Mouse (Mus musculus): ENCODE results near the gene Tarbp2. TPM values are rescaled to one million over a fixed set of nuclear protein-coding genes. Genes with fewer than 3 reads are reported as not detected.

Tarbp2 gene
- total RNA-seq, 2 experiments from 2014 or later: 36.0 to 43.1 TPM

Other genes starting within 250 kb of the Tarbp2 start
- not detected for gene Gm9918, start 247.6 kb upstream of the Tarbp2 start, total RNA-seq (2021)
- gene Mfsd5, start 238.7 kb upstream of the Tarbp2 start, total RNA-seq (2021): 10 to 100 TPM; 29.0 to 29.4 TPM
- gene Espl1, start 221.9 kb upstream of the Tarbp2 start, total RNA-seq (2021): 10 to 100 TPM in 1 of 2 experiments, 1 to 10 TPM in 1; 8.8 to 11.9 TPM
- gene Pfdn5, start 192.1 kb upstream of the Tarbp2 start, total RNA-seq (2021): 100 to 1,000 TPM; 342 to 354 TPM
- 10 to 100 TPM; 50.0 to 62.5 TPM for gene Myg1, start 186.5 kb upstream of the Tarbp2 start, total RNA-seq (2021)
- 10 to 100 TPM; 21.4 to 24.7 TPM for gene Aaas, start 167.4 kb upstream of the Tarbp2 start, total RNA-seq (2021)
- gene Sp7, start 151.0 kb upstream of the Tarbp2 start, total RNA-seq (2021): 1 to 10 TPM in 1 of 2 experiments, under 1 TPM in 1; 0.15 to 2.3 TPM
- gene Sp1, start 112.0 kb upstream of the Tarbp2 start, total RNA-seq (2021): 10 to 100 TPM; 67.8 to 83.4 TPM
- 1 to 10 TPM; 1.7 to 2.1 TPM for gene Amhr2, start 72.8 kb upstream of the Tarbp2 start, total RNA-seq (2021)
- 10 to 100 TPM; 46.9 to 53.1 TPM for gene Prr13, start 59.2 kb upstream of the Tarbp2 start, total RNA-seq (2021)
- 100 to 1,000 TPM; 703 to 724 TPM for gene Pcbp2, start 47.7 kb upstream of the Tarbp2 start, total RNA-seq (2021)
- 1 to 10 TPM; 3.7 to 4.1 TPM for gene Gm10337, start 14.5 kb upstream of the Tarbp2 start, total RNA-seq (2021)
- 10 to 100 TPM in 1 of 2 experiments, 1 to 10 TPM in 1; 7.7 to 11.2 TPM for gene Map3k12, start 1.1 kb upstream of the Tarbp2 start, total RNA-seq (2021)
- gene Npff, start 6.8 kb downstream of the Tarbp2 start, total RNA-seq (2021): 1 to 10 TPM; 2.5 to 5.9 TPM
- 1 to 10 TPM in 1 of 2 experiments, not detected in 1; 1.5 TPM for gene Gm28047, start 106.9 kb downstream of the Tarbp2 start, total RNA-seq (2021)
- 10 to 100 TPM; 68.5 to 80.8 TPM for gene Atf7, start 107.3 kb downstream of the Tarbp2 start, total RNA-seq (2021)
- 10 to 100 TPM; 41.9 to 42.3 TPM for gene Atp5g2, start 154.2 kb downstream of the Tarbp2 start, total RNA-seq (2021)
- gene Calcoco1, start 204.0 kb downstream of the Tarbp2 start, total RNA-seq (2021): 10 to 100 TPM; 78.0 to 90.5 TPM

All from adrenal gland, postnatal 10 days (tissue).